Mouse (Mus musculus): Measurements from ENCODE around the gene Slc4a2. TPM values are rescaled to one million over a fixed set of nuclear protein-coding genes. Genes with fewer than 3 reads are reported as not detected.

Slc4a2 gene
- total RNA-seq, 2 experiments from 2014 or later, result 11.4 to 24.1 TPM

Other genes starting within 250 kb of the Slc4a2 start
- not detected in 2 replicates for gene Kcnh2, start 72.2 kb upstream of the Slc4a2 start, total RNA-seq (2015)
- 0.12 TPM in 1 of 2 replicates, not detected in the other for gene Kcnh2, start 72.2 kb upstream of the Slc4a2 start, total RNA-seq (2017)
- 0.12 TPM in 1 of 2 replicates, not detected in the other for gene Nos3, start 59.0 kb upstream of the Slc4a2 start, total RNA-seq (2015)
- not detected in 2 replicates for gene Nos3, start 59.0 kb upstream of the Slc4a2 start, total RNA-seq (2017)
- 0.90 and 1.9 TPM in 2 replicates for gene Atg9b, start 31.7 kb upstream of the Slc4a2 start, total RNA-seq (2015)
- 2.6 and 3.5 TPM in 2 replicates for gene Atg9b, start 31.7 kb upstream of the Slc4a2 start, total RNA-seq (2017)
- 23.5 and 30.9 TPM in 2 replicates for gene Abcb8, start 30.2 kb upstream of the Slc4a2 start, total RNA-seq (2015)
- gene Abcb8, start 30.2 kb upstream of the Slc4a2 start, total RNA-seq (2017), result 12.2 and 18.1 TPM in 2 replicates
- gene Asic3, start 10.4 kb upstream of the Slc4a2 start, total RNA-seq (2015), result 0.12 and 0.15 TPM in 2 replicates
- 0.20 TPM in 1 of 2 replicates, not detected in the other for gene Asic3, start 10.4 kb upstream of the Slc4a2 start, total RNA-seq (2017)
- gene Cdk5, start 307 bp upstream of the Slc4a2 start, total RNA-seq (2015), result 20.0 TPM in 2 replicates
- 16.2 and 30.1 TPM in 2 replicates for gene Cdk5, start 307 bp upstream of the Slc4a2 start, total RNA-seq (2017)
- gene Fastk, start 21.4 kb downstream of the Slc4a2 start, total RNA-seq (2015), result 35.7 and 44.6 TPM in 2 replicates
- 17.4 and 25.7 TPM in 2 replicates for gene Fastk, start 21.4 kb downstream of the Slc4a2 start, total RNA-seq (2017)
- gene Tmub1, start 24.0 kb downstream of the Slc4a2 start, total RNA-seq (2015), result 7.3 and 7.7 TPM in 2 replicates
- 13.7 and 14.9 TPM in 2 replicates for gene Tmub1, start 24.0 kb downstream of the Slc4a2 start, total RNA-seq (2017)
- gene Agap3, start 28.3 kb downstream of the Slc4a2 start, total RNA-seq (2015), result 11.4 and 14.1 TPM in 2 replicates
- 19.8 and 25.0 TPM in 2 replicates for gene Agap3, start 28.3 kb downstream of the Slc4a2 start, total RNA-seq (2017)
- not detected in 2 replicates for gene Gbx1, start 103.4 kb downstream of the Slc4a2 start, total RNA-seq (2015)
- not detected in 2 replicates for gene Gbx1, start 103.4 kb downstream of the Slc4a2 start, total RNA-seq (2017)
- not detected in 2 replicates for gene Asb10, start 117.1 kb downstream of the Slc4a2 start, total RNA-seq (2015)
- gene Asb10, start 117.1 kb downstream of the Slc4a2 start, total RNA-seq (2017), result not detected in 2 replicates
- gene 4931409K22Rik, start 133.0 kb downstream of the Slc4a2 start, total RNA-seq (2015), result not detected in 2 replicates
- not detected in 2 replicates for gene 4931409K22Rik, start 133.0 kb downstream of the Slc4a2 start, total RNA-seq (2017)
- 45.4 and 46.0 TPM in 2 replicates for gene Abcf2, start 153.6 kb downstream of the Slc4a2 start, total RNA-seq (2015)
- 113 and 115 TPM in 2 replicates for gene Abcf2, start 153.6 kb downstream of the Slc4a2 start, total RNA-seq (2017)
- 4.7 and 5.9 TPM in 2 replicates for gene Chpf2, start 162.9 kb downstream of the Slc4a2 start, total RNA-seq (2015)
- 12.4 and 35.1 TPM in 2 replicates for gene Chpf2, start 162.9 kb downstream of the Slc4a2 start, total RNA-seq (2017)
- gene Smarcd3, start 200.6 kb downstream of the Slc4a2 start, total RNA-seq (2015), result not detected in 2 replicates
- 0.08 TPM in 1 of 2 replicates, not detected in the other for gene Smarcd3, start 200.6 kb downstream of the Slc4a2 start, total RNA-seq (2017)